Mouse (Mus musculus): ENCODE measurements around the gene Pip4k2c.

DNA sequence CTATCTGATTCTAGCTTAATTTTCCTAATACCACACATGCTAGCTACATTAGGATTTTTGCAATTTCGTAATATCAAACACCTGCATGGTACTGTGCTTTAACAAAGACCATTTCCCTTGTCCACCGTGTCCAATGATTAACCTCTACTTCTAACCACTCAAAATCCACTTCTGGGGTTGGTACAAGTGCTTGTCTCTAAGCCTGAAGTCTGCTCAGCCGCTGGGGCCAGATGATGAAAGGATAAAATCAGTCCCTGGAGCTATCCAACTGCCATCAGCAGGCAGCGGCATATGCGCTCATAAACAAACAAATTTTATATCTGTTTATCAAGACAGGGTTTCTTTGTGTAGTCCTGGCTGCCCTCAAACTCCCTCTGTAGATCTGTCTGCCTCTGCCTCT, 6.8 kb downstream of the Pip4k2c start:
- TF ChIP-seq CTCF (IDR thresholded peaks at IDR 0.05; ENCODE audit: borderline replicate concordance, insufficient read depth, low read depth, low read length) (no peak), POLR2A (IDR thresholded peaks at IDR 0.05; ENCODE audit: borderline replicate concordance, insufficient read depth, low read length) (no peak)
